Mouse (Mus musculus): ENCODE data around the gene Snrpa1. TPM values are rescaled to one million over a fixed set of nuclear protein-coding genes. Genes with fewer than 3 reads are reported as not detected.

Snrpa1 gene
- polyA plus RNA-seq, 1 experiment from 2014 or later, result 159 TPM

- no peak for ATAC-seq (ENCODE audit: low FRiP score, low TSS enrichment)
- no peaks in the 10 kb centered on the region for H3K27me3 ChIP-seq (ENCODE audit: insufficient read depth, low read length)
- no peak overlapping the region for H3K4me2 ChIP-seq (replicated peaks; ENCODE audit: low read depth, low read length)
- 82% methylated on average over 7 of the region's 7 CpGs for WGBS
- H3K9me3 ChIP-seq (ENCODE audit: low read length), result no peaks in the 10 kb centered on the region; the same call in 1 of the 2 replicates
- H3K36me3 ChIP-seq (ENCODE audit: insufficient read depth, low read length), result no peaks in the 10 kb centered on the region
- no peaks in the 10 kb centered on the region for H3K4me1 ChIP-seq (ENCODE audit: insufficient read depth, low read length)
- no peak overlapping the region for H3K9ac ChIP-seq (replicated peaks; ENCODE audit: low read length)
- H3K4me3 ChIP-seq (ENCODE audit: low read length), result no peak overlapping the region
- no peak overlapping the region for H3K27ac ChIP-seq (ENCODE audit: low read length)
Measured at GRCm38 (mm10) chr7:66098803-66099202, 40.0 kb downstream of the Snrpa1 start.

- WGBS, result 6% methylated on average over 4 of the region's 4 CpGs
- Histone ChIP-seq H3K4me2 (replicated peaks; ENCODE audit: low read depth, low read length) (no peak overlapping the region), H3K4me1 (ENCODE audit: insufficient read depth, low read length) (no peaks in the 10 kb centered on the region; the same call in 1 of the 2 replicates), H3K9ac (replicated peaks; ENCODE audit: low read length) (no peak overlapping the region), H3K27me3 (ENCODE audit: insufficient read depth, low read length) (no peaks in the 10 kb centered on the region), H3K36me3 (ENCODE audit: insufficient read depth, low read length) (no peaks in the 10 kb centered on the region), H3K27ac (ENCODE audit: low read length) (no peak overlapping the region), H3K4me3 (ENCODE audit: low read length) (no peak overlapping the region), H3K9me3 (ENCODE audit: low read length) (no peaks in the 10 kb centered on the region)
- ATAC-seq (ENCODE audit: low FRiP score, low TSS enrichment), result no peak
Measured at GRCm38 (mm10) chr7:66101866-66102265, 43.1 kb downstream of the Snrpa1 start.

- no peak for ATAC-seq (ENCODE audit: low FRiP score, low TSS enrichment)
- 90% methylated on average over 5 of the region's 5 CpGs for whole genome bisulfite sequencing
- Histone ChIP-seq H3K27ac (ENCODE audit: low read length) (no peak overlapping the region), H3K36me3 (ENCODE audit: insufficient read depth, low read length) (no peaks in the 10 kb centered on the region), H3K9me3 (ENCODE audit: low read length) (no peaks in the 10 kb centered on the region), H3K4me1 (ENCODE audit: insufficient read depth, low read length) (no peaks in the 10 kb centered on the region; the same call in 1 of the 2 replicates), H3K4me2 (replicated peaks; ENCODE audit: low read depth, low read length) (no peak overlapping the region), H3K27me3 (ENCODE audit: insufficient read depth, low read length) (no peaks in the 10 kb centered on the region), H3K9ac (replicated peaks; ENCODE audit: low read length) (no peak overlapping the region), H3K4me3 (ENCODE audit: low read length) (no peak overlapping the region)
Measured at GRCm38 (mm10) chr7:66104531-66104930, 45.7 kb downstream of the Snrpa1 start.

- WGBS, result 55% methylated on average over 4 of the region's 4 CpGs
- H3K36me3 ChIP-seq (ENCODE audit: insufficient read depth, low read length), result no peaks in the 10 kb centered on the region
- no peaks in the 10 kb centered on the region for H3K27me3 ChIP-seq (ENCODE audit: insufficient read depth, low read length)
- no peak overlapping the region for H3K4me2 ChIP-seq (replicated peaks; ENCODE audit: low read depth, low read length)
- no peaks in the 10 kb centered on the region for H3K9me3 ChIP-seq (ENCODE audit: low read length)
- H3K9ac ChIP-seq (replicated peaks; ENCODE audit: low read length), result no peak overlapping the region
- no peak overlapping the region for H3K4me3 ChIP-seq (ENCODE audit: low read length)
- ATAC-seq (ENCODE audit: low FRiP score, low TSS enrichment), result no peak
- no peak overlapping the region for H3K27ac ChIP-seq (ENCODE audit: low read length)
- peaks cover 5% of the 10 kb centered on the region; the same call in 1 of the 2 replicates for H3K4me1 ChIP-seq (ENCODE audit: insufficient read depth, low read length)
Measured at GRCm38 (mm10) chr7:66105771-66106170, 47.0 kb downstream of the Snrpa1 start.

- no peaks in the 10 kb centered on the region for H3K36me3 ChIP-seq (ENCODE audit: insufficient read depth, low read length)
- no peak for ATAC-seq (ENCODE audit: low FRiP score, low TSS enrichment)
- H3K27me3 ChIP-seq (ENCODE audit: insufficient read depth, low read length), result no peaks in the 10 kb centered on the region
- no peaks in the 10 kb centered on the region for H3K9me3 ChIP-seq (ENCODE audit: low read length)
- H3K4me3 ChIP-seq (ENCODE audit: low read length), result no peak overlapping the region
- 60% methylated on average over 7 of the region's 7 CpGs for WGBS
- peaks cover 13% of the 10 kb centered on the region; the same call in 1 of the 2 replicates for H3K4me1 ChIP-seq (ENCODE audit: insufficient read depth, low read length)
- H3K4me2 ChIP-seq (replicated peaks; ENCODE audit: low read depth, low read length), result no peak overlapping the region
- H3K9ac ChIP-seq (replicated peaks; ENCODE audit: low read length), result no peak overlapping the region
- no peak overlapping the region for H3K27ac ChIP-seq (ENCODE audit: low read length)
Measured at GRCm38 (mm10) chr7:66106581-66107056, 47.8 kb downstream of the Snrpa1 start.

- Histone ChIP-seq H3K4me2 (replicated peaks; ENCODE audit: low read depth, low read length) (no peak overlapping the region), H3K4me3 (ENCODE audit: low read length) (no peak overlapping the region), H3K36me3 (ENCODE audit: insufficient read depth, low read length) (no peaks in the 10 kb centered on the region), H3K9me3 (ENCODE audit: low read length) (no peaks in the 10 kb centered on the region), H3K27me3 (ENCODE audit: insufficient read depth, low read length) (no peaks in the 10 kb centered on the region), H3K9ac (replicated peaks; ENCODE audit: low read length) (no peak overlapping the region), H3K4me1 (ENCODE audit: insufficient read depth, low read length) (peaks cover 19% of the 10 kb centered on the region; the same call in 1 of the 2 replicates), H3K27ac (ENCODE audit: low read length) (no peak overlapping the region)
- 67% methylated on average over 11 of the region's 11 CpGs for WGBS
- ATAC-seq (ENCODE audit: low FRiP score, low TSS enrichment), result no peak
Measured at GRCm38 (mm10) chr7:66107206-66107605, 48.4 kb downstream of the Snrpa1 start.

- H3K4me2 ChIP-seq (replicated peaks; ENCODE audit: low read depth, low read length), result no peak overlapping the region
- no peaks in the 10 kb centered on the region for H3K9me3 ChIP-seq (ENCODE audit: low read length)
- no peak for ATAC-seq (ENCODE audit: low FRiP score, low TSS enrichment)
- WGBS, result 16% methylated on average over 7 of the region's 7 CpGs
- H3K4me3 ChIP-seq (ENCODE audit: low read length), result no peak overlapping the region
- no peaks in the 10 kb centered on the region for H3K36me3 ChIP-seq (ENCODE audit: insufficient read depth, low read length)
- no peak overlapping the region for H3K9ac ChIP-seq (replicated peaks; ENCODE audit: low read length)
- no peaks in the 10 kb centered on the region for H3K27me3 ChIP-seq (ENCODE audit: insufficient read depth, low read length)
- H3K4me1 ChIP-seq (ENCODE audit: insufficient read depth, low read length), result peaks cover 23% of the 10 kb centered on the region; the same call in 1 of the 2 replicates
- H3K27ac ChIP-seq (ENCODE audit: low read length), result no peak overlapping the region
Measured at GRCm38 (mm10) chr7:66107930-66108329, 49.1 kb downstream of the Snrpa1 start.

GRCm38 (mm10) chr7:66108961-66109854 lies 50.4 kb downstream of the Snrpa1 start, which contains the start of gene Chsy1:
Gene Chsy1, plus strand, starts transcription at chr7:66109515.
- peaks cover 32% of the 10 kb centered on the region; the same call in 1 of the 2 replicates for H3K4me1 ChIP-seq (ENCODE audit: insufficient read depth, low read length)
- H3K27me3 ChIP-seq (ENCODE audit: insufficient read depth, low read length), result no peaks in the 10 kb centered on the region
- peak within 1 kb of the TSS; percentile 89 for H3K27ac ChIP-seq (ENCODE audit: low read length)
- under 1% methylated on average over 105 of the region's 123 CpGs for WGBS
- H3K4me3 ChIP-seq (ENCODE audit: low read length), result peak within 1 kb of the TSS; percentile 89
- H3K4me2 ChIP-seq (replicated peaks; ENCODE audit: low read depth, low read length), result peak within 1 kb of the TSS; percentile 87
- no peaks in the 10 kb centered on the region for H3K36me3 ChIP-seq (ENCODE audit: insufficient read depth, low read length)
- peak; percentile 87 for ATAC-seq (ENCODE audit: low FRiP score, low TSS enrichment)
- H3K9ac ChIP-seq (replicated peaks; ENCODE audit: low read length), result peak within 1 kb of the TSS; percentile 92
- H3K9me3 ChIP-seq (ENCODE audit: low read length), result no peaks in the 10 kb centered on the region

GRCm38 (mm10) chr7:66109855-66110635 lies 51.2 kb downstream of the Snrpa1 start:
- Histone ChIP-seq H3K4me1 (ENCODE audit: insufficient read depth, low read length) (peaks cover 32% of the 10 kb centered on the region; the same call in 1 of the 2 replicates), H3K36me3 (ENCODE audit: insufficient read depth, low read length) (no peaks in the 10 kb centered on the region), H3K9me3 (ENCODE audit: low read length) (no peaks in the 10 kb centered on the region), H3K9ac (replicated peaks; ENCODE audit: low read length) (peak overlapping the region; percentile 92), H3K4me3 (ENCODE audit: low read length) (peak overlapping the region; percentile 89), H3K27me3 (ENCODE audit: insufficient read depth, low read length) (no peaks in the 10 kb centered on the region), H3K4me2 (replicated peaks; ENCODE audit: low read depth, low read length) (peak overlapping the region; percentile 87), H3K27ac (ENCODE audit: low read length) (peak overlapping the region; percentile 89)
- WGBS, result under 1% methylated on average over 49 of the region's 77 CpGs
- ATAC-seq (ENCODE audit: low FRiP score, low TSS enrichment), result peak; percentile 20
